Mouse (Mus musculus) right cerebral cortex, adult 2 months (tissue): ENCODE measurements at regions not wholly inside any gene's neighbourhood (a gene's known extent, or its start where the extent isn't known, plus 50 kb on each side); places are given as distances from the start of the nearest gene placed in this dataset.

Source experiments
- DNase-seq, 2 experiments: peaks; one replicate each; pipeline ENCODE4 v3.0.0; 2021 to 2022; ENCODE audit warnings: low spot score in 2 of 2

DNA sequence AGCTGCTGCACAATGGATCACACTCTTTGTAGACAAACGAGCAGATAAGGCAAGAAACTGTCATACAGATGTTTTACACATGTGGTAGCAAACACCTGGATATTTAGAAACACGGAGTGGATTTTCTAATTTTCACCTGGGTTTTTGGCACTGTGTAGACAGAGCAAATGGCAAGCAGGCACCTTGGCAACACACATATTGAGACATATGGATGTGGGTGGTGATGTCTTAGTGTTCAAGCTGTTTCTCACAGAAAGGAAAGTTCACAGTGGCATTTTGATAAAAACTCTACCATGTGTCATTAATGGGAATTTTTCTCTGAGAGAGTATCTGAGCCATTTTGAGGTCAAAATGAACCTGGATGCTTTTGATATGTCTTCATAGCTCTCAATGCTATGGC lies 417.9 kb upstream of the Megf9 start:
- peak; percentile 41 to 59 for DNase-seq

DNA sequence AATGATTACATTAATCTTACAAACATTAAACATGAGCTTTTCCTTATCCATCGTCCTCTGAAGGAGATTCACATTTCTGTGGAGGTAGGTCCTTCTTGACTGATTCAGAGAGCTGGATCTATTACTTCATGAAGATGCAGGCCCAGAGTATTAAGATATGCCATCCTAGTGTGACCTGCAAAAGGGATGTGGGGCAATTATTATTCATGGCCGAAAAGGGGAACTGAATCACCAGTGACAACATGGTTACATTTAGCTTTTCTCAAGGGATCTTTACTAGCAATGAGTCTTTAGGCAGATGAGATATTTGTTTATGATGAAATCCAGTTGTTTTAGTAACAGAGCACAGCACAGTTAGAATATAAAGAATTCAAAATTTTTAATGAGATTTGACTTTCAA lies 405.4 kb upstream of the Megf9 start:
- DNase-seq = no peak

DNA sequence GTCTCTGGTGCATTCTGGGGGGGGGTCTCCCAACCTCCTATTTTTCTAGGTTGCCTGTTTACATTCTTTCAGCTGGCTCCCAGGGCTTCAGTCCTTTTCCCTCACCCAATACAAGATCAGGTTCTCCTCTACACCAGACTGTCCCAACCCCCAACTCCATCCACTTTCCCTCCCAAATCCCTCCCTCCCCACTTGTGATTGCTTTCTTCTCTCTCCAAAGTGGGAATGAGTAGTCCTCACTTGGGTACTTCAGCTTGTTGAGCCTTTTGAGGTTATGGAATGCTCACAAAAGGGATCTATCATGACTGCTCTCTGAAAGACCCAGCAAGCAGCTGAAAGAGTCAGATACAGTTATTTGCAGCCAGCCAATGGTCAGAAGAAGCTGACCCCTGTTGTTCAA lies 399.3 kb upstream of the Megf9 start:
- DNase-seq = no peak

DNA sequence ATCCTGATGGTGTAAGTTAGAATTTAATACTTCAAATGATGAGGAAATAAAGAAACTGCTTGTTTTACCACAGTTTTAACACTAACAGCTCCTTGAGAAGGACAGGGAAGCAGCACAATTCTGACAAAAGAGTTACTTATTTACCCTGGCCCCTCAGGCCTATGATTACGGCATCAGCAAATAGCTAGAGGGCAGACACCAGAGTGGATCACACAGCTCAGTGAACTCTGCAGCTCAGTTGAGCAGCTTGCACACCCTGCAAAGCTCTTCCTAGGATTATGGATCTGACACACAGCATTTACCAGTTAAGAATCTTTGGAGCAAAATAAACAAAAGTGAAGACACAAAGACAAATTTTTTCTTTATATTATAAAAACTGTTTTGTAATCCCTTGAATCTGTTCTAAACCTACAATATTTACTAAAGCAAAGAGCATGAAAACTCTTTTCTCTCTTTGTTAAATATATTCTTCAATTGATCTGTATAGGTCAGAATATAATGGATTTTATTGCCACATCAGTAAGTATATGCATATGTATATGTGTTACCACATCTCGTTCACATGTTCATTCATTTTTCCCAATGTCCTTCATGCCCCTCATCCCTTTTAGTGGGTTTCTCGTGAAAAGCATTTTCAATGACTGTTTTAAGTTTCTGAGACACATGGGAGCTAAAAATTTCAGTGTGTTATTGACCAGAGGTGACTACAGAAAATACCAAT lies 387.3 kb upstream of the Megf9 start:
- no peak for DNase-seq

DNA sequence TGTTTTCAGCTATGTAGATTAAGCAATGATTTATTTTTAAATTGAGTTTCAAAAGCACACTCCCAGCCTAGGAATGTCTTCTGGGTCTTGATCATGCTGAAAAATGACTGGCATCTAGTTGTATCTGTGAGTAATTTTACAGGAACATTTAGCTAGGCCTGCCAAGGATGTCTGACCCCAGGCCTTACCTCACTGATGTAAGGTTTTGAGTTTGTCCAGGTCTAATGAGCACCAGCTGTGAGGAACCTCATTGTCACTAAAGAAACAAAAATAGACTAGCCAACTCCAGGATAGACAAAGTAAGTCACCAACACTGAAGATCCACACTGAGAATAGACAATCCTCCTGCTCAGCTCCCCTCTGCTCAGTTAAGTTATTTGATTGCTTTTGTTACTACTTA lies 379.8 kb upstream of the Megf9 start:
- no peak for DNase-seq

DNA sequence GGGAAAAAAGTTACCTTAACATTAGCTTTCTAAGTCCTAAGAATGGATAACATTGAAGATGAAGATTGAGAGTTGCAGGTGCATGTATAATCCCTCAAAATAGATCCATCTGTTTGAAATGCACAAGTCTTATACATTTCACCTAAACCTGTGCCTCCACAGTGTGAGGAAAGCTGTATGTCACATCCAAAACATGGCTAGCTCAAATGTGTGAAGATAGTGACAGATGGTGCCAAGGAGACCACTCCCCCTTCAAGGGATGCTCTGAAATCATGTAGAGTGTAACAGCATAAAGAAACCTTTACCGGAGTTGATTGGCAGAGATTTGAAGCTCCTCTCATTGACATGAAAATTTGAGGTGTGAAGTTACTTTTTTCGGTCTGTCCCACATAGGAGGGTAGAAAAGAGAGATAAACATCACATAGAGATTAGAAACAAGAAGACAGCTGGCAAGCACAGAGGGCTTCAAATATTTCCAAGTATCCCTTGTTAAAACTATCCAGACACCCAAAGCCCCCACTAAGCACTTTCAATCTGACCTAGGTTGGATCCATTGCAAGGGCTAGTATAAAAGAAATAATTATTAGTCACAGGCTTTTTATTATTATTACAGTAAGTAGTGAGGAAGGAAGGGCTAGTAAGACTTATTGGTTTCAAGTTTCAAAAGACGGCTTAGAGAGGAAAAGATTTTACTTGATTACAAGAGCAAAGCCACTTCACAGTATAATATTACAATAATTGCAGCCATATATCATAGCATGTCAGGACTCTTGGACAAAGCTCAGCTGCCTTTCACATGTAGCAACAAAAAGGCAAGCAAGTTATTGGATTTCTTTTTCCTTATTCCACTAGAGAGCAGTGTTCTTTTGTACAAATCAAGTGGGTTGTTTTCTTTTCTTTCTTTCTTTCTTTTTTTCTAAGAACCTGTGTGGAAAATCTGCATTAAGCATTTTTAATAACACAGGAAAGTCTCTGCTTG lies 372.3 kb upstream of the Megf9 start:
- no peak for DNase-seq
